Mouse (Mus musculus) left cerebral cortex, adult 18-20 months (tissue): ENCODE data around the gene Spta1. TPM values are rescaled to one million over a fixed set of nuclear protein-coding genes. Genes with fewer than 3 reads are reported as not detected.

Source experiments
- DNase-seq, 2 experiments: peaks; one replicate each; pipeline ENCODE4 v3.0.0; 2021 to 2022; ENCODE audit warnings: low spot score in 2 of 2, mixed read lengths in 1 of 2
- total RNA-seq, 2 experiments: library from RNA; stranded (reverse); gene quantifications; 2 replicates each; pipeline ENCODE4 v1.2.3; 2021

Gene Spta1
- total RNA-seq, 2 experiments from 2014 or later: 0.05 to 0.07 TPM

GRCm38 (mm10) chr1:174251961-174252360, 79.4 kb downstream of the Spta1 start, which contains the start of gene Olfr419:
Olfr419 (minus strand) TSS chr1:174252061.
- no peak for DNase-seq

- DNase-seq: no peak
These were observed 95.2 kb downstream of the Spta1 start for GRCm38 (mm10) chr1:174267816-174268215.

GRCm38 (mm10) chr1:174269162-174269561, 96.6 kb downstream of the Spta1 start:
- DNase-seq: no peak

- no peak for DNase-seq
These were observed 98.1 kb downstream of the Spta1 start for GRCm38 (mm10) chr1:174270643-174271042.

Other genes starting within 250 kb of the Spta1 start
- gene Mndal, start 230.3 kb upstream of the Spta1 start, total RNA-seq: 1 to 10 TPM in 1 of 2 experiments, under 1 TPM in 1; 0.86 to 1.6 TPM
- gene Ifi203, start 230.1 kb upstream of the Spta1 start, total RNA-seq: under 1 TPM; 0.53 to 0.59 TPM
- gene Ifi202b, start 190.0 kb upstream of the Spta1 start, total RNA-seq: not detected
- not detected for gene Ifi205, start 141.0 kb upstream of the Spta1 start, total RNA-seq
- not detected for gene Olfr433, start 132.1 kb upstream of the Spta1 start, total RNA-seq
- gene Olfr432, start 123.6 kb upstream of the Spta1 start, total RNA-seq: not detected
- not detected for gene Olfr430, start 106.2 kb upstream of the Spta1 start, total RNA-seq
- not detected for gene Olfr429, start 88.4 kb upstream of the Spta1 start, total RNA-seq
- gene Olfr427, start 75.9 kb upstream of the Spta1 start, total RNA-seq: not detected
- not detected for gene Olfr231, start 51.6 kb upstream of the Spta1 start, total RNA-seq
- gene Olfr424, start 41.3 kb upstream of the Spta1 start, total RNA-seq: not detected
- gene Olfr420, start 17.1 kb upstream of the Spta1 start, total RNA-seq: not detected
- not detected for gene Olfr419, start 79.3 kb downstream of the Spta1 start, total RNA-seq
- gene Mptx1, start 157.7 kb downstream of the Spta1 start, total RNA-seq: not detected
- gene Olfr417, start 192.3 kb downstream of the Spta1 start, total RNA-seq: not detected
- not detected for gene Olfr248, start 218.3 kb downstream of the Spta1 start, total RNA-seq